Mouse (Mus musculus): ENCODE results near the gene Fcamr. TPM values are rescaled to one million over a fixed set of nuclear protein-coding genes. Genes with fewer than 3 reads are reported as not detected.

The Fcamr gene
- total RNA-seq, 2 experiments from 2014 or later, result 0.31 to 0.38 TPM

- intact Hi-C loops (cut with DNase I), result loop anchor here (10.0 kb wide), 1 partner anchor 466 kb away; no protein-coding TSS in a partner anchor
- no peak for DNase-seq
Observed at GRCm38 (mm10) chr1:130798551-130798950, 2.2 kb upstream of the Fcamr start.

GRCm38 (mm10) chr1:130799399-130799798, 1.3 kb upstream of the Fcamr start:
- intact Hi-C loops (cut with DNase I), result loop anchor here (10.0 kb wide), 1 partner anchor 465 kb away; no protein-coding TSS in a partner anchor
- DNase-seq, result no peak

- no peak for DNase-seq
- intact Hi-C loops (cut with DNase I), result no loop called here
Observed at GRCm38 (mm10) chr1:130801511-130801910, 809 bp downstream of the Fcamr start.

GRCm38 (mm10) chr1:130802976-130803375, 2.3 kb downstream of the Fcamr start:
- no peak for DNase-seq
- intact Hi-C loops (cut with DNase I), result no loop called here

- DNase-seq, result no peak
Observed at GRCm38 (mm10) chr1:130804279-130804678, 3.6 kb downstream of the Fcamr start.

GRCm38 (mm10) chr1:130810906-130811305, 10.2 kb downstream of the Fcamr start:
- intact Hi-C loops (cut with DNase I), result no loop called here
- DNase-seq, result no peak

More at GRCm38 (mm10) chr1:130804279-130804678, 3.6 kb downstream of the Fcamr start:
- intact Hi-C loops (cut with DNase I), result no loop called here

DNA sequence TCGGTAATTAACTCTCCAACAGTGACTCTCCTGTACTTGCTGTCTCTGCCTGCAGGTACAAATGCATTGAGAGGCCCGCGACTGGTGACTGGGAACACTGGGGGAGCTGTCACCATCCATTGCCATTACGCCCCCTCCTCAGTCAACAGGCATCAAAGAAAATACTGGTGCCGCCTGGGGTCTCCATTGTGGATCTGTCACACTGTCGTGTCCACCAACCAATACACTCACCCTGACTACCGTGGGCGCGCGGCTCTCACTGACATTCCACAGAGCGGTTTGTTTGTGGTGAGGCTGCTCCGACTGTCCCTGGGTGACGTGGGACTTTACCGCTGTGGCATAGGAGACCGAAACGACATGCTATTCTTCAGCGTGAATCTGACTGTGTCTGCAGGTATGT, 10.6 kb downstream of the Fcamr start:
- intact Hi-C loops (cut with DNase I), result no loop called here
- no peak for DNase-seq

DNA sequence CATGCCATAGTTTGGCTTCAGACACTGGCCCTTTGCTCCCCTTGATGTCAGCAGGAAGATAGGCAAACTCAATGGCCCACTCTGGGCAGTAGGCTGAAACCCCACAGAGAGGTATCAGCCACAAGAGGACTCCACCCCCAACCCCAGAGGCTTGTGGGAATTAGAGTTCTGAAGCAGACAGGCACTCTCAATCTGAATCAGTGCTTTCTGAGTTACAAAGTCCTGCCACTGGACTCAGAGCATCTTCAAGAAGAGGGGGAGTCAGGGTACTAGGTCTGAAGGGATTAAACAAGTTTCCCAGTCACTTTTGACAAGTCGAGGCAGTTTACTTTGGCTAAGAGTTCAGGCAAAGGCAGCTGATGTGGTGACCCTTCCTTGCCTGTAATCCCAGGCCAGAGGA, 19.0 kb downstream of the Fcamr start:
- intact Hi-C loops (cut with DNase I), result no loop called here
- no peak for DNase-seq

GRCm38 (mm10) chr1:130820316-130821148, 19.8 kb downstream of the Fcamr start:
- intact Hi-C loops (cut with DNase I), result no loop called here

DNA sequence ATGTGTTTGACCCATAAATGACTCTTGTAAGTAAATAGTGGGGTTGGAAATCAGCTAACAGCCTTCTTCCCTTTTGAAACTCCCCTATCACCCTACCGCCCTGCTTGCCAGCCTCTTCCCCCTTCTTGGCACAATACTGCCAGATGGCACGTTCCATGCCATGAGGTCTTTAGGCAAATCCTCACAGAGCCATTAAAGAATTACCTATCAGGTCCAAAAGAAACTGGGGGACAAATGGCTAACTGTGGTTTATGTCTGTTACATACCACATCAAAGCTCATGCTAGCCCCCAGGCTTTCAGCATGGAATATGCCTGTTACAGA, 20.4 kb downstream of the Fcamr start:
- DNase-seq, result no peak
- intact Hi-C loops (cut with DNase I), result no loop called here

More at GRCm38 (mm10) chr1:130820316-130821148, 19.8 kb downstream of the Fcamr start:
- no peak for DNase-seq

DNA sequence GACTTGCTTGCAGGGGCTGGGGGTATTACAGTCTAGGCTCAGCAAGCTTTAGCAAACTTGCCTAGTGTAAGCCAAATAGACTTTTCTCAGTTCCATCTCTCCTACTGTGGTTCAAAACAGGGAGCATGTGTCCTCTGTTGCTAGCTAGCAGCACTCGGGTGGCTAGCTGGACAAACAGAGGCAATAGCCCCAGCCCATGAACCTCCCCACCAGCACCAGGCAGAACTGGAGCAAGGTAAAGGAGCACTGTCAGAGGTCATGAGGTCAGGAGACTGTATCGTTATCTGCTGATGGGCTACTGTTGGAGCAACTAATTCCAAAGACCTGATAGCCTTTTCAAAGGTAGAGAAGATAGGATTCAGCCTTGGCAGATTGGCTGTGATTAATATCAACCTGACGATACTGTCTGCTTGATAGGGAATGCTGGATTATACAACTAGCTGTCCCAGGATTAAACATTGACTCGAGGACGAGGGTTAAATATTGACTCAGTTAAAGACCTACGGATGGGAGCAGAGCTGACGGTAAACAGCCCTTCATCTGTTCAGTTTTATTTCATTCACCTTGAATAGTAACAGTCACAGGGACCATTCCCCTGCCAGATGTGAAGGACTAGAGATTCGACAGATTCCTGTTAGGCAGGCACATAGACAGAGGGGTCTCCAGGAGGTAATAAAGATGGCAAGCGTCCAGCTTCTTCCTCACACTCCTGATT, 21.4 kb downstream of the Fcamr start:
- intact Hi-C loops (cut with DNase I), result no loop called here
- DNase-seq, result no peak

- DNase-seq, result no peak
- intact Hi-C loops (cut with DNase I), result no loop called here
Observed at GRCm38 (mm10) chr1:130826448-130826847, 25.7 kb downstream of the Fcamr start, which contains the start of gene Pigr. Gene Pigr (plus strand): TSS chr1:130826684.

- intact Hi-C loops (cut with DNase I), result no loop called here
- no peak for DNase-seq
Observed at GRCm38 (mm10) chr1:130828656-130829055, 28.0 kb downstream of the Fcamr start.

DNA sequence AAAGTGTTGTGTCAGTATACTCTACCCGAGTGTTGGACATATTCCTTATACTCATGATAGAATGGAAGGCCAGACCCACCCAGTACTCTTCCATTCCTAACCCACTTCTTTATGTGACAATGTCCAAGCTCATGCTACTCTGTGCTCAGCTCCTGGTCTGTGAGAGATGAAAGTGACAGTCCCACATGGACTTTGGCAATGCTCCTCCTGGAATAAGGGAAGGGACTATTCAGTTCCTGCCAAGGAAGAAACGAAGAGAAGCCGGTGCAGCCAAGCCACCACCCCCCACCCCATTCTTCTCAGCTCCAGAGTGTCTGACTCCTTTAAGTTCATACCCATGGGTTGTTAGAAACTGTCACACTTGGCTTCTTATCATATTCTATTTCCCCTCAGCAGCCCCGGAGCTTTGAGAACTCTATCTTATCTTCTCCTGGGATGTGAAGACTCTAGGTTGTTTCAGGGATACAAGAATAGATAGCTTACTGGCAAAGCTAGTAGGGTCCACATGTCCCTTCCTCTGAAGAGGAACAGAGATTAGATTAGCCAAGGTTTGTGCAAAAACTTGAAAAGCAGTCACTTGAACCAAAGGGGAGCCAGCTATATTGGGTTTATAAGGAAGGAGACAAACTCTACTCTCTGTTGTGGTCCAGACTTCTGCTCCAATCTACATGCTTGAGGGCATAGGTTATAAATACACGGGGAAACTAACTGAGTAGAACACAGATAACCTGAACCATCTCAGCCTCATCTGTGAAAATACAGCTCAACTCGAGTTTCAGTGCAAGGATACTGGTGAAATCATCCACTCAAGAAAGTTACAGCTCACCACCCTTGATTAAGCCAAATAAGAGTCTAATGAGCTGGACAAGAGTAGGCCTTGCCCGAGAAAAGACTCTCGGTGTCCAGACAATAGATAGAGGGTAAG, 29.5 kb downstream of the Fcamr start:
- intact Hi-C loops (cut with DNase I), result no loop called here
- DNase-seq, result no peak

GRCm38 (mm10) chr1:130832230-130833149, 31.8 kb downstream of the Fcamr start:
- intact Hi-C loops (cut with DNase I), result no loop called here
- no peak for DNase-seq

DNA sequence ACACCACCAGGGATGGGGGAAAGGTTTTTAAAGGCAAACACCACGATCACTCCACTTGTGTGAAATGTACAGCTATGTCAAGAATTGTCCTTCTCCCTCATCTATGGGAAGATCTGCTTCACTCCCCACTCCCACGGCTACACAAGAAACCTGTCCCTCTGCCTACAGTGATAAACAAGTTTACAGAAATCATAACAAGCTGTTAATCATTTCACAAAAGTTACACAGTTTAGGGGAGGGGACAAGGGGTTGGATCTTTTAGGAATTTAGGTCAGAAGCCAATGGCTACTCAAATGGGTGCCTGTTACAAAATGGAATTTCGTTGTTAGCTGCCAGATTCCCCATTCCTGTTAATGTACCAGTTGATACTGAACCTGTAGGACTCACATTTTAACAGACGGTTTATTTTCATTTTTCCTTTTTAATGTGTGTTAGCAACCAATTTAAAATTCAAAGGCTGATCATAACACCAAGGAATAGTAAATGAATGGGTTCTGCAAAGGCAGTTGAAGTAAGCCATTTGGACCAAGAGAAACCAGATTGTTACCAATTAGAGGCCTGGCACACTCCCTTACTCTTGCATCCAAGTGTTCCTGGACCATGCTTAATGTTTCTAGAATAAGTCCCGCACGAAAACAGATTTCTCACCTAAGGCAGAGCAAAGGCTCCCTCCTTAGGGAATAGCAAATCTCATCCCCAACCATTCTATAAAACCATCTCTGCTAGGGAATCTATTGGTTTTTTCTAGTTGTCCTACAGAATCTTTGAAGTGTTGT, 34.6 kb downstream of the Fcamr start:
- DNase-seq, result no peak
- intact Hi-C loops (cut with DNase I), result no loop called here

DNA sequence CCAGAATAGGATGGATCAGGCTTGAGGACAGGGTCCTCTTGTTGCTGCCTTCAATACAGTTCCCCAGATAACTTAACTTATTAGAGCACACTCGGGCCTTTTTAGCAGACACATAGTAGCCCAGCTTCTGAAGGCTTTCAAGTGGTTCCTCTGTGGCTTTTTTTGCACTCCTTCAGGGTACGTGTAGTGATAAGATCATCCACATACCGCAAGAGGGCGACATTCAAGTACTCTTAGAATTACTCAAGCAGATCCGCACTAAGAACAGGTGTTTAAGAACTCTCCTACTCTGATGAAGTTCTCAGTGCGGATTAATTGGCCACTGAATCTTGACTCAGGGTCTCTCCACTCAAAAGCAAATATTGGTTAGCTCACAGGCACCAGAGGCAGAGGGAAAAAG, 37.6 kb downstream of the Fcamr start:
- no peak for DNase-seq
- intact Hi-C loops (cut with DNase I), result no loop called here

DNA sequence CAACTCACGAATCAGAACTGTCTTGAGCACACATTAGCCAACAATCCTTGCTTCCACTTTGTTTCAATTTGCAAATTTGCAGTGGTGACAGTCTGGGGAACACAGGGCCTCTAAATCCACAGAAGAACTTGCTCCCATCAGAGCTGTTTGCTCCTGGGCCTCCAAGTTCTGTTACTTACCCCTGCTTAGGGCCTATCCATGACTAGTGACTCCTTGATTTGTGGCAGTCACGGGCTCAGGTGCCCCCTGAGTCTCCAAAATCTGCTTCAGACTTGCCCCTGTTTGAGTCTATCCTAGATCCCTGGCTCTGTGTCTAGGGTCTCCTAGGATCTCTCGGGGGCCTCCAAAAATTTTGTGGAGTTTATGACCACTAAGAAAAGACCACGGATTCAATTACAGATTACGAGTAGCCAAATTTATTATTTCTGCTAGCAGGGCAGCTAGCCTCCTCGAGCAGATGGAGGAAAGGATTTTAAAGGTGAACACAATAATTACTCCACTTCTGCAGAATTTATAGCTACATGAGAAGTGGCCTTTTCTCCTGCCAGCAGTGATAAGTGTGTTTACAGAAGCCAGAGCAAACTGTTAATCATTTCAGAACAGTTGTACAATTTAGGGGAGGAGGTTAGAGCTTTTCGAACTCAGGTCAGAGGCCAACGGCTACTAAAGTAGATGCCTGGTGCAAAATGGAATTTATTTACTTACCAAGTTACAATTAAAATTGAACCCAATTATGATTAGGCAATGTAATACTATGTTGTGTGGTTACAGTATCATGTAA, 40.1 kb downstream of the Fcamr start:
- no peak for DNase-seq
- intact Hi-C loops (cut with DNase I), result no loop called here
